Mouse (Mus musculus): ENCODE results near the gene Dnajb4.
"Not testable (repeated sequence)": the region's sequence is repeated elsewhere in the genome, so short reads cannot be mapped to it uniquely, and the experiment has no call there.

The Dnajb4 gene

DNA sequence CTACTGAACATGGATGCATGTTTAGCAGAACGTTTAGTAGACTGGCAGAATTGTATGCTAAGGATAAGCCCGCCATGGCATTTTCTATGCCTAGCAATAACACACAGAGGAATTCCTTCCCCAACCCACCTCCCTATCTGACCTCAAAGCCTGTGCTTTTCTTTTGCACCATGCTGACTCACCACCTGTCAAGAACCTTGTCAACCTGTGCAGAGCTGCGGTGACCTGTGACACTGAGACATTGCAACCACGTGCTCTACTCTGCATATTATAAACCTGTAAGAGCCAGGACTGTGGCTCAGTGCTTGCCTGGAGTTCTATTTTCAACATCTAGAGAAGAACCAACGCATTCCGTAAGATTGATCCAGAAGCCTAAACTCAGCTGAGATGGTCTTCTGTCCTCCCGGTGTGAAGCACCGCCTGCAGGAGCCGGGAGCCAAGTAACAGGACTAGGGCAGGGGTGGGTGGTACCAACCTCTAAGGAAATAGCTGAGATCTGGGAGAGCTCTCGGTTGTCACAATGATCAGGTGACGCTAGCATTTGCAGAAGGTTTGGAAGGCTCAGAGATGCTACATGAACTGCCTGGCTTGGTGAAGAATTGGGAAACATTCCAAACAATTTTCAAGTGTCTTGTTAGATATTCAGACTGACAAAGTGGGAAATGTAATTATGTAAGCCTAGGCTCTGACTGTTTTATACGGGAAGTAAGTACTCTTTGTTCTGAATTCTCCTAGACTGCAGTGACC, 62.8 kb downstream of the Dnajb4 start:
- DNase-seq (ENCODE audit: low read depth, low spot score) = no peak

DNA sequence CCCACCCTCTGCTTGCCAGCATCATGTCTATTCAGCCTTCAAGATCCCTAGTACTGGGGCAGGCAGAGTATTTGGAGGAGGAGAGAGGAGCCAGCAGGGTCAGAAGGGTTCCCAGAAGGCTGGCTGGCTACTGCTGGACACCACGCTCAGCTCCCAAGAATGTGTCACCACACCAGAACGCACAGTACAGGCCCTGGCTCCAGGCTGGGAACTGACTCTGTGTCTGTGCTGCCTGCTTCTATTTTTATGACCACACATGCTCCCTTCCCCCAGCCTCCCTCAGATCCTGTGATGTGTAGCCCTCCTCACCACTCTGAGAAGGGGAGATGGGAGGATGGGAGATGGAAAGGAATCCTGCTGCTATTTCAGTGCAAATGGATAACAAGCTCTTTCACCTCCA, 64.9 kb downstream of the Dnajb4 start:
- no peak for DNase-seq (ENCODE audit: low read depth, low spot score)

DNA sequence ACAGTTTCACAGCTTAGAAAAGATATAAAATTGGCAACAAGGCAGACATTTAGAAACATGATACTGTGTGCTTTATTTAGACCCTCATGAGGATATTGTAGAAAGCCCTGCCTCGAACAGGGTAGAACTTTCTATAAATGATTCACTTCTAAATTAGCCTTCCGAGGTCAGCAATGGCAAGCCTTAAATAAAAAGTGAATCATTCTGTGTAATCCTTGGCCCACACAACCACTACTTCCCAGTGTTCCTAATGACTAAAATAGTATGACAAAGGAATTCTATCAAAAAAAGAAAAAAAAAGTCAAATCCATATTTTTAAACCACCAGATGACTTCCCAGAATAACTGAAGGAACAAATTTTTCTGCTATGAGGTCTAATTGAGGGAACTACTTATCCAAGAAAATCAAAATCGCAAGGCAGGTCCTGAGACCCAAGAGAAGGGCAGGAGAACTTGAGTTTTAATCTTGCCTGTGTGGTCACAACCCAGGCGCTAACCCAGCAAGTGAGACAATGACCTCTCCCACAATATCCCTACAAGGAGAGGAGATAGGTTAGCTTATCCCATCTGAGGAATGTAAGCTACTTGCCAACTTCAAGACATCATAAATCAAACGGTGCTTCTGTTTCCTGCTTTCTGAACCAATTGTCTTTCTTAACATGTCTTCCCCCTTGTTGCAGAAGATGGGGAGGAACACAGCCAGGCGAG, 67.0 kb downstream of the Dnajb4 start:
- DNase-seq (ENCODE audit: low read depth, low spot score) = no peak

DNA sequence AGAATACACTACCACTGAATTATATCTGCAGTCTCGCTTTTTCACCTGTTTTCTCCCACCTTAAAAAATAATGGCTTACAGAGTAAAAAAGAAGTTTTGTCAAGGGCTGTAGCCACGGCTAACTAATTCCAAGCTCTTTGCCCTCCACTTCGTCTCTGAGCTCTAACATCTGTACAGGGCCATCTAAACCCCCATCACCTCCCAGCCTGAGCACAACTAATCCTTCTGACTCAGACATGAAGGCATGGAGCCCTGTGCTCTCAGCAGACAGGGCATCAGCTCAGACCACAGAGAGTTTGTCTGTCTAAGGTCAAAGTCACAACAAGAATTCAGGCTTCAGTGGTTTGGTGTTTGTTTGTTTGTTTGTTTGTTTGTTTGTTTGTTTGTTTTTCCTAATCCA, 68.0 kb downstream of the Dnajb4 start:
- DNase-seq (ENCODE audit: low read depth, low spot score) = no peak

DNA sequence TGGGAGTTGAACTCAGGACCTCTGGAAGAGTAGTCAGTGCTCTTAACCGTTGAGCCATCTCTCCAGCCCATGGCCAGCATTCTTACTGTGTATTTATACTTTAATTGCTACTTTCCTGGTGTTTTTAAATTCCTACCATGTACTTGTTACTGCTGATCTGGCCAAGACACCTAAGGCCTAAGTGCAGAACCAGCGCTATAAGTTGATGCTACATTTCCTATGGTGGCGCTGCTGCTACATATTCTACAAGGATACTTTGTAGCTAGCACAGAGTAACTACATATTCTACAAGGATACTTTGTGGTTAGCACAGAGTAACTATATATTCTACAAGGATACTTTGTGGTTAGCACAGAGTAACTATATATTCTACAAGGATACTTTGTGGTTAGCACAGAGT, 70.8 kb downstream of the Dnajb4 start:
- not testable (repeated sequence) for DNase-seq (ENCODE audit: low read depth, low spot score)

DNA sequence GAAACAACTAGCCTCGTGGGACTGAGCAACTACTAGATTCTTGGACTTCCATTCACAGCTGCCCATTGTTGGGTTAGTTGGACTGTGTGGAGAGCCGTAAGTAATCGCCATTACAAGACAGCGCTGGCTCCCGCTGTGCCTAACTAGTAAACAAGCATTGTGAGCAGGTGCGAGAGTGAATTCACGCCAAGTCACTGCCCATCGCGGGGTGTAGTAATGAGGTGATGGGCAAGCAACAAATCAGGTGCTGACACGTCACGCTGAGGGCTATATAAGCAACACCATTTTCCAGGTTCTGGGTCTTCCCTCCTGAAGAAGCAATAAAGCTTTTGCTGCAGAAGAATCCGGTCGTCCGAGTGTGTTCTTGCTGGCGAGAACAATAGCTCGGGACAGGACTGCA, 74.0 kb downstream of the Dnajb4 start:
- DNase-seq (ENCODE audit: low read depth, low spot score) = not testable (repeated sequence)

DNA sequence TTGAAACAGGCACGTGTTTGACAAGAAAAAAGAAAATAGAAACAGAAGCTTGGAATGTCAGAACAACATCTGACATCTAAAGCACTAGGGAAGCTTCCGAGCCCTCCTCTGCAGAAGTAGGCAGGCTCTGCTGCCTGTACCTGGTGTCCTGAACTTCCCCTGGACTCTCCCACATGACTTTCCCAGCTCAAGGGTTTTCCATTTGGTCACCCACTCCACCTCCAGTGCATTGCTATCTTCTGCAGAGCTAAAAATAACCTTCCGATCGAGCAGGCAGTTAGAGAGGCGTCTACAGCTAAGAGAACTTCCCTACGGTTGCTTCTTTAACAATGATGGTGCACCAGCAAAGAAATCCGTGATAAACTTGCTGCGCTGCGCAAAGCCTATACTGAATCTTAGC, 76.5 kb downstream of the Dnajb4 start:
- no peak for DNase-seq (ENCODE audit: low read depth, low spot score)

DNA sequence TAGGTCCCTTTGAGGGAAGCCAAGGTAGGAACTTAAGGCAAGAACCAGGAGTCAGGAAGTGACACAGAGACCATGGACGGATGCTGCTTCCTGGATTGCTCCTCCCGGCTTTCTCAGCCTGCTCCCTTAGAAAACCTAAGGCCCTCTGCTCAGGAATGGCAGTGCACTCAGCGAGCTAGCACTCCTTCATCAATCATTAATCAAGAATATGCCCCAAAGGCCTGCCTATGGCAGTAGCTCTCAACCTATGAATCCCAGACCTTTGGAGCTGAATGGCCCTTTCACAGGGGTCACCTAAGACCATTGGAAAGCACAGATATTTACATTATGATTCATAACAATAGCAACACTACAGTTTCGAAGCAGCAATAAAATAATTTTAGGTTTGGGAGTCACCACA, 79.1 kb downstream of the Dnajb4 start:
- DNase-seq (ENCODE audit: low read depth, low spot score) = no peak

DNA sequence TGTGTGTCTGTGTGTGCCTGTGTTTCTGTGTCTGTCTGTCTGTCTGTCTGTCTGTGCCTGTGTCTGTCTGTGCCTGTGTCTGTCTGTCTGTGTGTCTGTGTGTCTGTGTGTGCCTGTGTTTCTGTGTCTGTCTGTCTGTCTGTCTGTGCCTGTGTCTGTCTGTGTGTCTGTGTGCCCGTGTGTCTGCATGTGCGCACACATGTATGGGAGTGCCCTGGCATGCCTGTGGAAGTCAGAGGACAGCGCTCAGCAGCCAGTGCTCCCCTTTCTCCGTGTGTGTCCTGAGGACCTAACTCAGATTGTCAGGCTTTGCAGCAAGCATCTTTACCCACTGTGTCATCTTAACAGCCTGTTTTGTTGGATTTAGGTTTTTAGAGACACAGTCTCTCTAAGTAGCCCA, 80.7 kb downstream of the Dnajb4 start:
- DNase-seq (ENCODE audit: low read depth, low spot score) = not testable (repeated sequence)

DNA sequence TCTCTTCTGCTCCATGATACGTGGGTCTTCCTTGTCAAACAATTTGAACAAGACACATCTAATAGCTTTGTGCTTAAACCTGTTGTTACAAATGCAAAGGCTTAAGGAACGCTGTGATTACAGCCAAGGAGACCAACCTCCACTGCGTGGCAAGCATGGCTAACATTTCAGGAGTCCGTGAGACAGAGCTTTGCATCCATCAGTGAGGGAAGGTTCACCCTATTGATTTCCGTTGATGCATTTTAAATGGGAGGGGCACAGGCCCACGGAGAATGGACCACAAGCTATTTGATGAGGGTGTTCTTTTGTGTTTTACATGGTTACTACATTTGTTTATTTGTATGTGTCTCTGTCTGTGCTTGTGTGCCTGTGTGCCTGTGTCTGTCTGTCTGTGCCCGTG, 81.5 kb downstream of the Dnajb4 start:
- DNase-seq (ENCODE audit: low read depth, low spot score) = no peak

Measured in brain, embryonic 18.5 days (tissue).